Mouse (Mus musculus): ENCODE results near the gene 1810024B03Rik. TPM values are rescaled to one million over a fixed set of nuclear protein-coding genes. Genes with fewer than 3 reads are reported as not detected.

1810024B03Rik gene
- 1.8 and 1.9 TPM in 2 replicates for total RNA-seq (2012; rRNA removed)

DNA sequence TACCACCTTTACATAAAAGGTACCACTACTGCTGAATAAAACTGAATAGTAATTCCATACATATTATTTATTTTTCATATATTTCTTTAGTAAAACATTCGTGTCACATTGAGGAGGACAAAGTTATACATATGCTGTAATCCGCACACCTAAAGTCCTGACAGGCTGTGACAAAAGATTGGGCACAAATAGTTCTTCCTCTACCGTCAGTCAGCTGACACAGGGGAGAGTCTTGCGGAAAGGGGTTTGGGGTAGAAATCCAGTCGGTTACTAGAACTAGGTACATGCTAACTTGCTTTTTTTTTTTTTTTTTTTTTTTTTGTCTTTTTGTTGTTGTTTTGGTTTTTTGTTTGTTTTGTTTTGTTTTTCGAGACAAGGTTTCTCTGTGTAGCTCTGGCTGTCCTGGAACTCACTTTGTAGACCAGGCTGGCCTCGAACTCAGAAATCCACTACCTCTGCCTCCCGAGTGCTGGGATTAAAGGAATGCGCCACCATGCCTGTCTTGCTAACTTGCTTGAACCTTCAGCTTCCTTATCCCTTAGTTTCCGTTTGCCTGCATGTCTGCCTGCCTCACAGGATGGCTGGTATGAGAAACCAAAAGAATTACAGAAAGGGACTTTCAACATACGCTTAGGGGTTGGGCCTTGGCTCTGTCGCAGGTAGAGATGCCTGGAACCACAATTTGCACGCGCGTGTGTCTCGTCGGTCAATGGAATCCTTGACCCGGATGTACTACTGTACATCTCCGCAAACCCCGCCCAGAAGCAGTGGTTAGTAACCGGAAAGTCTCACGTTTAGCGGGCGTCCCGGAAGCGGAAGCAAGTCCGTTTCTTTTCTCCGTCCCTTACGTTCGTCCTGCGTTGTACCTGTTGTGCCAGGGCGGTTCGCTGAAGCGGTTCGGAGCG is at the start of gene 1810024B03Rik, which contains the start of gene Snrnp200:
Gene 1810024B03Rik (minus strand): TSS at position 734 of the 905 bp plus-strand sequence.
Gene Snrnp200 (plus strand): TSS at position 840 of the 905 bp plus-strand sequence.
- TF ChIP-seq CHD2 (IDR thresholded peaks at IDR 0.05; ENCODE audit: low read depth, low read length) = peak; percentile 94
- 0 out of 2 replicates have a peak, but pooled peaks have one; percentile 20 for TF ChIP-seq ZNF384 (IDR thresholded peaks at IDR 0.05; ENCODE audit: low read depth, low read length)
- TF ChIP-seq ZC3H11A (IDR thresholded peaks at IDR 0.05; ENCODE audit: borderline replicate concordance, low read depth, low read length) = no peak
- peak; percentile 97 for TF ChIP-seq HCFC1 (IDR thresholded peaks at IDR 0.05; ENCODE audit: borderline replicate concordance, insufficient read depth, low read length)
- Histone ChIP-seq H3K9ac (ENCODE audit: insufficient read depth, low read depth, low read length, poor library complexity, severe bottlenecking) (peak within 1 kb of the TSS; percentile 97), H3K27ac (ENCODE audit: insufficient read depth, low read depth, low read length, poor library complexity, severe bottlenecking) (peak within 1 kb of the TSS; percentile 68), H3K36me3 (ENCODE audit: control insufficient read depth, insufficient read depth, low read length, poor library complexity, severe bottlenecking) (peaks cover 23% of the 10 kb centered on the region), H3K4me3 (ENCODE audit: insufficient read depth in 1 of 2, low read depth in 1 of 2, low read length in 2 of 2, poor library complexity in 1 of 2, severe bottlenecking in 1 of 2) (peak within 1 kb of the TSS; percentile 88 to 99), H3K9me3 (ENCODE audit: control insufficient read depth, insufficient read depth, low read depth, low read length) (no peaks in the 10 kb centered on the region), H3K4me1 (ENCODE audit: control insufficient read depth in 2 of 2, insufficient read depth in 2 of 2, low read length in 2 of 2, poor library complexity in 1 of 2) (no peaks in the 10 kb centered on the region)
- peak; percentile 93 for DNase-seq (ENCODE audit: low read depth, low spot score)
- in situ Hi-C loops (cut with MboI; ENCODE audit: low sequenced_read_pairs in 2 of 2, unreplicated experiment in 2 of 2) = loop anchor here in 1 of 2 experiments (25.0 kb wide), 1 partner anchor 1430 kb away; no protein-coding TSS in a partner anchor

DNA sequence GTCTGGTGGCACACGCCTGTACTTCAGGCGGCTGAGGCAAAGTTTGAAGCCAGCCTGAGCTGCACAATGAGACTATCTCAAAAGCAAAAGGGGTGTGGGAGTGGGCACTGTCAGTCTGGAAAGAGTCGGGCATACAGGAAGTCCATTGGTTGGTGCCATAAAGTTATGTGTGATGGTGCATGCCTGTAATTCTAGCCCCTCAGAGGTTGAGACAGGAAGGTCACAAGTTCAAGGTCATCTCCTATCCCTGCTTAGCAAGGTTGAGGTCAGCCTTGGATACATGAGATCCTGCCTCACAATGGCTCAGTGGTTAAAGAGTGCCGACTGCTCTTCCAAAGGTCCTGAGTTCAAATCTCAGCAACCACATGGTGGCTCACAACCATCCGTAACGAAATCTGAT is 47.2 kb upstream of the 1810024B03Rik start:
- in situ Hi-C loops (cut with MboI; ENCODE audit: low sequenced_read_pairs in 2 of 2, unreplicated experiment in 2 of 2) = no loop called here
- TF ChIP-seq CHD2 (IDR thresholded peaks at IDR 0.05; ENCODE audit: low read depth, low read length) (no peak), MAFK (IDR thresholded peaks at IDR 0.05; ENCODE audit: insufficient read depth, low read depth, low read length) (no peak)
- DNase-seq (ENCODE audit: low read depth, low spot score) = no peak
- no peak overlapping the region for H3K4me3 ChIP-seq (ENCODE audit: insufficient read depth in 1 of 2, low read depth in 1 of 2, low read length in 2 of 2, poor library complexity in 1 of 2, severe bottlenecking in 1 of 2)
- no peak overlapping the region for H3K9ac ChIP-seq (ENCODE audit: insufficient read depth, low read depth, low read length, poor library complexity, severe bottlenecking)
- peaks cover 12% of the 10 kb centered on the region for H3K36me3 ChIP-seq (ENCODE audit: control insufficient read depth, insufficient read depth, low read length, poor library complexity, severe bottlenecking)
- no peaks in the 10 kb centered on the region for H3K9me3 ChIP-seq (ENCODE audit: control insufficient read depth, insufficient read depth, low read depth, low read length)
- H3K27ac ChIP-seq (ENCODE audit: insufficient read depth, low read depth, low read length, poor library complexity, severe bottlenecking) = no peak overlapping the region
- peaks cover 0 to 4% of the 10 kb centered on the region in 2 experiments; a peak in 1 of 4 replicates for H3K4me1 ChIP-seq (ENCODE audit: control insufficient read depth in 2 of 2, insufficient read depth in 2 of 2, low read length in 2 of 2, poor library complexity in 1 of 2)

DNA sequence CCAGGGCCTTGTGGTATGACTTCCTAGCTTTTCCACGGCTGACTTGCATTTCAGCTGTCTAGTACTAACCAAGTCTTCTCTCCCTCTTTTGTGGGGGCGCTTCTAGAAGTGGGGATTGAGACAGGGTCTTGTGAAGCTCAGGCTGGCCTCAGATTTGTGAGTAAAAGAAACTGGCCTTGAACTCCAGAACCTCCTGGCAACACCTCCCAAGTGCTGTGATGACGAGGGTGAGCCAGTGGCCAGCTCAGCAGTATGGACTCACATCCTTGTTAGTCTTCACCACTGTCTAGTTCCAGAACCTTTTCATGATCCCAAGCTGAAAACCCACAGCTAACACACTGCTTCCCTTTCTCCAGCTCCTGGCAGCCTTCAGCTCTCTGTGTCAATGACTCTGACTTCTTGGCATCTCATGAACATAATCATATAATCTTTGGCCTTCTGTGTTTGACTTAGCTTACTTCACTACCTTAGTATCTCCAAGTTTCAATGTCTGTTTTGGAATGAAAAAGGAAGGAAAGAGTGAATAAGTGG is 46.6 kb upstream of the 1810024B03Rik start:
- Histone ChIP-seq H3K4me3 (ENCODE audit: insufficient read depth in 1 of 2, low read depth in 1 of 2, low read length in 2 of 2, poor library complexity in 1 of 2, severe bottlenecking in 1 of 2) (no peak overlapping the region), H3K36me3 (ENCODE audit: control insufficient read depth, insufficient read depth, low read length, poor library complexity, severe bottlenecking) (peaks cover 12% of the 10 kb centered on the region), H3K4me1 (ENCODE audit: control insufficient read depth in 2 of 2, insufficient read depth in 2 of 2, low read length in 2 of 2, poor library complexity in 1 of 2) (peaks cover 0 to 4% of the 10 kb centered on the region in 2 experiments; a peak in 1 of 4 replicates), H3K9ac (ENCODE audit: insufficient read depth, low read depth, low read length, poor library complexity, severe bottlenecking) (no peak overlapping the region), H3K9me3 (ENCODE audit: control insufficient read depth, insufficient read depth, low read depth, low read length) (no peaks in the 10 kb centered on the region), H3K27ac (ENCODE audit: insufficient read depth, low read depth, low read length, poor library complexity, severe bottlenecking) (no peak overlapping the region)
- TF ChIP-seq MAFK (IDR thresholded peaks at IDR 0.05; ENCODE audit: insufficient read depth, low read depth, low read length) = no peak
- TF ChIP-seq ZC3H11A (IDR thresholded peaks at IDR 0.05; ENCODE audit: borderline replicate concordance, low read depth, low read length) = no peak
- TF ChIP-seq HCFC1 (IDR thresholded peaks at IDR 0.05; ENCODE audit: borderline replicate concordance, insufficient read depth, low read length) = no peak
- TF ChIP-seq CHD2 (IDR thresholded peaks at IDR 0.05; ENCODE audit: low read depth, low read length) = no peak
- TF ChIP-seq ZNF384 (IDR thresholded peaks at IDR 0.05; ENCODE audit: low read depth, low read length) = no peak
- in situ Hi-C loops (cut with MboI; ENCODE audit: low sequenced_read_pairs in 2 of 2, unreplicated experiment in 2 of 2) = no loop called here
- no peak for DNase-seq (ENCODE audit: low read depth, low spot score)

DNA sequence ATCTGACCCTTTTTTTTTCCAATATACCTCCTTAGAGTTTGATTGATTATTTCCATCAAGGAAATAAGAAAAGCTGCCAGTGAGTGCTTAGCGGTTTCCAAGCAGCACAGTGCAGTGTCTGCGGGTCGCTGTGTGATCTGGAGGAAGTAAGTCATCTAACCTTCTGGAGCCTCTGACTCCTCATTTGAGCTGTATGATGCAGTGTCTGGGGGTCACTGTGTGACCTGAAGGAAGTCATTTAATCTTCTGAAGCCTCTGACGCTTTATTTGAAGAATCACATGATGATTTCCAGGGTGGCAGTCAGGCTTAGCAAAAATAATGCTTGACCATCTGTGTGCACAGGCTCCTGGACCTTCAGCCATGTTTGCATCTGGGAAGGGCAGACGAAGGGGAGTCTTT is 44.7 kb upstream of the 1810024B03Rik start:
- TF ChIP-seq MAFK (IDR thresholded peaks at IDR 0.05; ENCODE audit: insufficient read depth, low read depth, low read length) (no peak), CHD2 (IDR thresholded peaks at IDR 0.05; ENCODE audit: low read depth, low read length) (no peak), HCFC1 (IDR thresholded peaks at IDR 0.05; ENCODE audit: borderline replicate concordance, insufficient read depth, low read length) (no peak)
- H3K4me3 ChIP-seq (ENCODE audit: insufficient read depth in 1 of 2, low read depth in 1 of 2, low read length in 2 of 2, poor library complexity in 1 of 2, severe bottlenecking in 1 of 2) = no peak overlapping the region
- in situ Hi-C loops (cut with MboI; ENCODE audit: low sequenced_read_pairs in 2 of 2, unreplicated experiment in 2 of 2) = no loop called here
- H3K9ac ChIP-seq (ENCODE audit: insufficient read depth, low read depth, low read length, poor library complexity, severe bottlenecking) = no peak overlapping the region
- peaks cover 0 to 4% of the 10 kb centered on the region in 2 experiments; a peak in 1 of 4 replicates for H3K4me1 ChIP-seq (ENCODE audit: control insufficient read depth in 2 of 2, insufficient read depth in 2 of 2, low read length in 2 of 2, poor library complexity in 1 of 2)
- DNase-seq (ENCODE audit: low read depth, low spot score) = no peak
- no peaks in the 10 kb centered on the region for H3K9me3 ChIP-seq (ENCODE audit: control insufficient read depth, insufficient read depth, low read depth, low read length)
- no peak overlapping the region for H3K27ac ChIP-seq (ENCODE audit: insufficient read depth, low read depth, low read length, poor library complexity, severe bottlenecking)
- peaks cover 9% of the 10 kb centered on the region for H3K36me3 ChIP-seq (ENCODE audit: control insufficient read depth, insufficient read depth, low read length, poor library complexity, severe bottlenecking)

Data from ES-E14 (cell line).